Mouse (Mus musculus) cerebellum, adult 2 months (tissue): ENCODE data around the gene Rilp. TPM values are rescaled to one million over a fixed set of nuclear protein-coding genes. Genes with fewer than 3 reads are reported as not detected.

Experiments used
- DNase-seq, 2 experiments: peaks; one replicate each; pipeline ENCODE4 v3.0.0; 2021
- H3K27ac ChIP-seq: fragments of 200-500 bp; 2 replicates; pipeline ENCODE4 v1.5.1; 2012; ENCODE audit warnings: low read length, control low read depth, inconsistent platforms; ENCODE audit not compliant: insufficient read depth
- H3K27me3 ChIP-seq: fragments of 200-500 bp; 2 replicates; pipeline ENCODE4 v1.6.1; 2012; ENCODE audit warnings: inconsistent platforms, mild to moderate bottlenecking, low read length, moderate library complexity; ENCODE audit not compliant: control insufficient read depth, insufficient read depth
- H3K4me1 ChIP-seq: fragments of 200-500 bp; 2 replicates; pipeline ENCODE4 v1.6.1; 2011; ENCODE audit warnings: low read length; ENCODE audit not compliant: control insufficient read depth, insufficient read depth
- H3K4me3 ChIP-seq: fragments of 200-500 bp; replicated peaks from 2 replicates; pipeline ENCODE3; 2011; ENCODE audit warnings: mild to moderate bottlenecking, low read depth, low read length, control low read depth; ENCODE audit not compliant: insufficient read depth
- CTCF ChIP-seq: fragments of 200-500 bp; IDR thresholded peaks from 2 replicates; pipeline ENCODE4 v1.5.1; 2011; ENCODE audit warnings: low read depth, mild to moderate bottlenecking, control low read depth, low read length, moderate library complexity, borderline replicate concordance; ENCODE audit not compliant: insufficient read depth
- POLR2A ChIP-seq: fragments of 200-500 bp; IDR thresholded peaks from 2 replicates; pipeline ENCODE4 v1.6.1; 2011; ENCODE audit warnings: low read length, control low read depth, borderline replicate concordance; ENCODE audit not compliant: insufficient read depth
- WGBS: fragments of 180-500 bp; shearing (Covaris S2); methylation state at CpG from one replicate; pipeline ENCODE4 v1.1.7; 2018; 5-methylcytosine and 5-hydroxymethylcytosine counted together
- polyA plus RNA-seq: library from polyadenylated mRNA; depleted of rRNA; stranded (reverse); fragments of >200 nt; gene quantifications from 2 replicates; pipeline ENCODE4 v1.2.3, GENCODE M21; 2012; rRNA removed

Gene Rilp
- polyA plus RNA-seq = 5.4 and 5.7 TPM in 2 replicates

- Histone ChIP-seq H3K4me1 (peaks cover 4% of the 10 kb centered on the region; the same call in 1 of the 2 replicates), H3K4me3 (peak within 1 kb of the TSS; percentile 62), H3K27ac (peak within 1 kb of the TSS; percentile 30), H3K27me3 (no peaks in the 10 kb centered on the region)
- DNase-seq = peak in 1 of 2 experiments; percentile 66
- WGBS = 2% methylated on average over 43 of the region's 43 CpGs
- TF ChIP-seq POLR2A (no peak), CTCF (no peak)
Measured at GRCm38 (mm10) chr11:75509741-75510626, at the start of gene Rilp. TSS of gene Rilp (plus strand) at chr11:75510094.

- peak overlapping the region; percentile 95 for H3K27ac ChIP-seq
- no peaks in the 10 kb centered on the region for H3K27me3 ChIP-seq
- peak; percentile 88 to 94 for DNase-seq
- WGBS = 4% methylated on average over 19 of the region's 19 CpGs
- peak overlapping the region; percentile 81 for H3K4me3 ChIP-seq
- no peak for TF ChIP-seq CTCF
- TF ChIP-seq POLR2A = peak; percentile 15; the same call in 1 of the 2 replicates
- H3K4me1 ChIP-seq = peaks cover 10% of the 10 kb centered on the region
Measured at GRCm38 (mm10) chr11:75460103-75460843, 49.6 kb upstream of the Rilp start.

- Histone ChIP-seq H3K27me3 (no peaks in the 10 kb centered on the region), H3K4me3 (peak within 1 kb of the TSS; percentile 81), H3K4me1 (peaks cover 10% of the 10 kb centered on the region), H3K27ac (peak within 1 kb of the TSS; percentile 49)
- DNase-seq = peak; percentile 99 to 100
- WGBS = under 1% methylated on average over 46 of the region's 46 CpGs
- TF ChIP-seq POLR2A (peak; percentile 92), CTCF (no peak)
Measured at GRCm38 (mm10) chr11:75460844-75461742, 48.8 kb upstream of the Rilp start, which contains the start of gene Tlcd2. TSS of gene Tlcd2 (plus strand) at chr11:75461715.

GRCm38 (mm10) chr11:75461743-75462252, 48.1 kb upstream of the Rilp start:
- no peak for DNase-seq
- peak overlapping the region; percentile 79 for H3K4me3 ChIP-seq
- H3K27me3 ChIP-seq = no peaks in the 10 kb centered on the region
- WGBS = 1% methylated on average over 30 of the region's 30 CpGs
- peaks cover 10% of the 10 kb centered on the region for H3K4me1 ChIP-seq
- no peak for TF ChIP-seq CTCF
- TF ChIP-seq POLR2A = no peak
- H3K27ac ChIP-seq = no peak overlapping the region

GRCm38 (mm10) chr11:75462253-75462783, 47.6 kb upstream of the Rilp start:
- H3K27ac ChIP-seq = 0 out of 2 replicates have a peak overlapping the region, but pooled peaks have one; percentile 22
- peaks cover 10% of the 10 kb centered on the region for H3K4me1 ChIP-seq
- DNase-seq = peak; percentile 60 to 69
- no peaks in the 10 kb centered on the region for H3K27me3 ChIP-seq
- TF ChIP-seq POLR2A (no peak), CTCF (no peak)
- 3% methylated on average over 15 of the region's 16 CpGs for WGBS
- peak overlapping the region; percentile 79 for H3K4me3 ChIP-seq

- TF ChIP-seq POLR2A = no peak
- TF ChIP-seq CTCF = no peak
- H3K4me3 ChIP-seq = no peak overlapping the region
- H3K27ac ChIP-seq = 0 out of 2 replicates have a peak overlapping the region, but pooled peaks have one; percentile 22
- H3K4me1 ChIP-seq = peaks cover 10% of the 10 kb centered on the region
- H3K27me3 ChIP-seq = no peaks in the 10 kb centered on the region
- DNase-seq = peak; percentile 44 to 56
- 9% methylated on average over 9 of the region's 9 CpGs for WGBS
Measured at GRCm38 (mm10) chr11:75462865-75463336, 47.0 kb upstream of the Rilp start.

- Histone ChIP-seq H3K27ac (no peak overlapping the region), H3K4me1 (peaks cover 10% of the 10 kb centered on the region), H3K27me3 (no peaks in the 10 kb centered on the region), H3K4me3 (no peak overlapping the region)
- peak in 1 of 2 experiments; percentile 7 for DNase-seq
- WGBS = 75% methylated on average over 4 of the region's 4 CpGs
- TF ChIP-seq POLR2A (no peak), CTCF (no peak)
Measured at GRCm38 (mm10) chr11:75463624-75464023, 46.3 kb upstream of the Rilp start.
